Mouse (Mus musculus) olfactory bulb, adult 2 months (tissue): ENCODE measurements around the gene Scn3b. TPM values are rescaled to one million over a fixed set of nuclear protein-coding genes. Genes with fewer than 3 reads are reported as not detected.
A peak's percentile ranks its signal among the peaks of the same experiment; 100 is the strongest.

Source experiments
- H3K27ac ChIP-seq: fragments of 200-500 bp; 2 replicates; pipeline ENCODE4 v1.5.1; 2012; ENCODE audit warnings: low read depth, low read length; ENCODE audit not compliant: insufficient read depth
- H3K4me1 ChIP-seq: fragments of 200-500 bp; 2 replicates; pipeline ENCODE4 v1.6.1; 2012; ENCODE audit warnings: low read length; ENCODE audit not compliant: control insufficient read depth, insufficient read depth
- H3K4me3 ChIP-seq: fragments of 200-500 bp; 2 replicates; pipeline ENCODE4 v1.5.1; 2012; ENCODE audit warnings: mild to moderate bottlenecking, low read depth, low read length, moderate library complexity; ENCODE audit not compliant: insufficient read depth
- CTCF ChIP-seq: fragments of 200-500 bp; IDR thresholded peaks from 2 replicates; pipeline ENCODE4 v1.5.1; 2012; ENCODE audit warnings: low read depth, mild to moderate bottlenecking, low read length, moderate library complexity; ENCODE audit not compliant: insufficient read depth
- POLR2A ChIP-seq: fragments of 200-500 bp; IDR thresholded peaks from 2 replicates; pipeline ENCODE4 v1.6.1; 2012; ENCODE audit warnings: mild to moderate bottlenecking, low read depth, low read length, moderate library complexity; ENCODE audit not compliant: insufficient read depth
- WGBS: fragments of 180-500 bp; shearing (Covaris S2); methylation state at CpG from one replicate; pipeline ENCODE4 v1.1.7; 2018; 5-methylcytosine and 5-hydroxymethylcytosine counted together
- polyA plus RNA-seq: library from polyadenylated mRNA; stranded (reverse); fragments of >200 nt; gene quantifications from 2 replicates; pipeline ENCODE4 v1.2.4, GENCODE M21; 2012; ENCODE audit warnings: low replicate concordance; ENCODE audit not compliant: missing spikeins, insufficient read depth, insufficient read length

Gene Scn3b
- polyA plus RNA-seq, 1 experiment, result not detected

DNA sequence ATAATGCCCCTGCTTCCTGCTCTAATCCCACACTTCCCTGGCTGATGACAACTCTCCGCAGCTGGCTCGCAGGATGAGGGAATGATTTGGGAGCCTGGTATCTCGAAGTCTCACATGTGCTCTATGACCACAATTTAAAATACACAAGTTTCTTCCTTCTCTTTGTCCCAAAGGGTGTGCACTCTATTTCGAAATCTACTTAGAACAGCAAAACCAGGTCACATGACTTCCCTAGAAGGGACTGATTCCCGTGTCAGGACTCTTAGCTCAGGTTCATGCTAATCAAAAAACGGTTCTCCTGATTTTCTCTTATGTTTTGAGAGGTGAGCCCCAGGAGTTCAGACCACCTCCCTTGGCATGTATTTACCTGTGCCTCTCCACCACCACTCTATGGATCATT is 5.1 kb upstream of the Scn3b start:
- no peak for TF ChIP-seq POLR2A
- TF ChIP-seq CTCF, result no peak
- H3K4me3 ChIP-seq, result no peak overlapping the region
- 78% methylated on average over 6 of the region's 6 CpGs for WGBS
- H3K4me1 ChIP-seq, result 0 out of 2 replicates have a peak, but pooled peaks cover 7% of the 10 kb centered on the region
- H3K27ac ChIP-seq, result no peak overlapping the region

DNA sequence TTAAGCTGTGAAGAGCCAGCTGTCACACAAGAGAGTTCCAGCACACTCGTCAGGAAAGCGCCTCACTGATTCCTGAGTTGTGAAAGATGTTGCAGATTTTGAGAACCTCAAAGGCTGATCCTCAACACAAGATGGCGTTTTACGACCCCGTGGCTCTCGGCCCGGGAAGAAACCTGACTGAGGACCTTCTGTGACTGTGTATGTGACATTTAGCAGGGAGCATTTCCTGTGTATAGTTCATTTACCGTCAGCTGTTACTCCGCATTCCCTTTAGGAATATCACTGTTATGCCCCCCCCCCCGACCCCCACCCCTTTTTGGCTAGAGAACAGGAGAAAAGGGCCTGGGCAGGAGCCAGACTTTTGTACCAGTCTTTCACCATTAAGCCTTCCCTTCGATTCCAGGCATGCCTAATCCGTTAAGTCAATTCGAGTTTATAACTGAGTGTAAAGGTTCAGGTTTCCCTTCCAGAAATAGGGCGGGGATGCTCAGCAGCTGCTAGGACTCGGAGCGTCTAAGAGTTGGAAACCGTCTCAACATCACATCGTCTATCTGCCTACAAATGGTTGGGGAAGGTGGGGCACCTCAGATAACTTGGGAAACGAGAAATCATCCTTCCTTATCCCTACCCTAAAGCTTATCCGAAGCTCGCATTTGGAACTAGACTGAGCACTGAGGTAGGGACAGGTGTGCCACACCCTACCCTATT is 823 bp upstream of the Scn3b start:
- Histone ChIP-seq H3K27ac (peak overlapping the region; percentile 79), H3K4me3 (peak overlapping the region; percentile 83), H3K4me1 (peaks cover 19% of the 10 kb centered on the region)
- TF ChIP-seq CTCF (no peak), POLR2A (no peak)
- WGBS, result 7% methylated on average over 21 of the region's 21 CpGs

DNA sequence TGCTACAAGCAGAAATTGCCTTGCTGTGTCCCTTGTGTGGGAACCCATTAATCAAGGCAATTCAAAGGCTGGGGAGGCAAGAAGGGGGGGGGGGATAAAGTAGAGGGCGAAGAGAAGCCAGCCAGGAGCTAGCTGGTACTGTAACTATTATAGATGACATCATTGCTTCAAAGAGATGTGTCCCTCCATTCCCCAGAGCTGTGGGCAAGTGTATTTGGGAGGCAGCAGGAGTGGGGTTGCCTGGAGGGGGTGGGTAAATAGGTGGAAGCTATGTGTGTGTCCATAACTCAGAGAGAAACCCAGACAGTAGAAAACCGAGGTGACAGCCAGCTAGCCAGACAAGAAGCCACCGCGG is 292 bp upstream of the Scn3b start:
- 0% methylated on average over 4 of the region's 4 CpGs for WGBS
- peaks cover 19% of the 10 kb centered on the region for H3K4me1 ChIP-seq
- TF ChIP-seq CTCF, result no peak
- TF ChIP-seq POLR2A, result no peak
- peak overlapping the region; percentile 79 for H3K27ac ChIP-seq
- H3K4me3 ChIP-seq, result peak overlapping the region; percentile 83

DNA sequence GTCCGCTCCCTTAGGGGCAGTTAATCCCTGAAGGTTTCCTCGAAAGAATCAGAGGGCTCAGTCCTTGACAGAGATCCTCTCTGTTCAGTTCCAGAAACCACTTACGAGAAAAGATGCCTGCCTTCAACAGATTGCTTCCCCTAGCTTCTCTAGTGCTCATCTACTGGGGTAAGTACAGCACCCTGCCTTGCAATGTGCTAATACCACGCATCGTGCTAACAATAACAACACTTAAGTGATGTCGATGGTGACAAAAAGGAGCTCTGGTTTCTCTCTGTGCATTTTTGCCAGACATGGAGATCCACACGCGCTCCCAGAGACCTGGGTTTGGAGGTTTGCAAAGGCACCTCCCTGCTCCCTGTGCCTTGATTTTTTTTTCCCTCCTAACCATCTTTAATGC is 863 bp downstream of the Scn3b start:
- Histone ChIP-seq H3K27ac (peak overlapping the region; percentile 97), H3K4me3 (peak overlapping the region; percentile 83), H3K4me1 (peaks cover 19% of the 10 kb centered on the region)
- TF ChIP-seq CTCF (no peak), POLR2A (no peak)
- WGBS, result 6% methylated on average over 8 of the region's 8 CpGs

DNA sequence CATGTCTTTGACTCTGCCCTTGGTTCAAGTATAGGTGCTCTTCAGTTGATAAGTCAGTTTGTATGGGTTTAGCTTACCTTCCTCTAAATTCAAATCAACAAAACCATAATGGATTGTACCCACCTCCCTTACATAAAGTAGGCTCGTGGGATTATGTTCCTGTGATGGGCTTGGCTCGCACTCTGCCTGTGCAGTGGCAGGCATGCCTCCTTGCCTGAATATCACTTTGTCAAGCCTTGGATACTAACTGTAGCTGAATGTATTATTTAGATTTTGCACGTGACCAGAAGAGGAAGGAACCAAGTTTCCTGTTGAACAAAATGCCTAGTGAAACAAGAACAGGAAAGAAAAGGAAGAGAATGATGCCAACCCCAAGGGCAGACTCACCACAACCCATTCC is 2.1 kb downstream of the Scn3b start:
- WGBS, result 17% methylated on average over 3 of the region's 3 CpGs
- peak overlapping the region; percentile 43; the same call in 1 of the 2 replicates for H3K27ac ChIP-seq
- no peak for TF ChIP-seq CTCF
- no peak for TF ChIP-seq POLR2A
- H3K4me3 ChIP-seq, result peak overlapping the region; percentile 33
- H3K4me1 ChIP-seq, result peaks cover 19% of the 10 kb centered on the region

DNA sequence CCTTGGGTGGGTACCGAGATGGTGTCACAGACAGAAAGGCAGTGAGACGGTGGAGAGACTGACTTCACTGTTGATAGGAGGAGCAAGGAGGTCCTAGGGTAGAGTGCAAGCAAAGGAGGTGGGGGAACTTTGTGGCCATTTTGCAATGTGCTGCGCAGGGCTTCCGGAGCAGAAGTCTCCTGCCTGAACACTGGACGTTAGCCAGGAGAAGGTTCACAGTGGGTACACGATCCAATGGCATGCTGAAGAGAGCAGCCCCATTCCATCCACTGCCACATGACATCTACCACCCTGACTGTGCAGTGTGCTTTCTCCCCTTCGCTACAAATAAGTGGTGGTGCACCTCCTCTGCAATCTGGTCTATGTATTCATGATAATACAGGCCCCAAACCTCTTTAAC is 3.8 kb downstream of the Scn3b start:
- H3K4me1 ChIP-seq, result peaks cover 20% of the 10 kb centered on the region
- peak overlapping the region; percentile 26 for H3K4me3 ChIP-seq
- WGBS, result 51% methylated on average over 7 of the region's 7 CpGs
- TF ChIP-seq POLR2A (no peak), CTCF (no peak)
- H3K27ac ChIP-seq, result 0 out of 2 replicates have a peak overlapping the region, but pooled peaks have one; percentile 2

DNA sequence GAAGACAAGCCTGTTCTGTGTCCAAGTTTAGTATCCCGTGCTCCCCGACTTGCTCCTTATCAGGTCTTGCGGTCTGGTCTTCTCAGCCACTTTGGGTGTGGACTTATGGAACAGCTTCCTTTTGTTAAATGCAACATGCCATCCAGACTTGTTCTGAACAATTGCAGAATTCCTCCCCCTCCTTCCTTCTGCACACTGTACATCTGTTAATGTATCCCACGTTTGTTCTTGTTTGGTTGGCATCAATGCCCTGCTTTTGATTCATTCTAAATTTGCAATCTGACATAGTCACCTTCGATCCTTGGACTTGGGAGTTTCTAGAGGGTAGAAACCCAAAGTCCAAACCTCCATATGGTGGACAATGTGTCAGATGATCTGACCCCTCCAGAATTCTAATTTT is 6.9 kb downstream of the Scn3b start:
- Histone ChIP-seq H3K27ac (no peak overlapping the region), H3K4me1 (peaks cover 12% of the 10 kb centered on the region), H3K4me3 (no peak overlapping the region)
- TF ChIP-seq CTCF (no peak), POLR2A (no peak)
- 72% methylated on average over 5 of the region's 5 CpGs for WGBS

DNA sequence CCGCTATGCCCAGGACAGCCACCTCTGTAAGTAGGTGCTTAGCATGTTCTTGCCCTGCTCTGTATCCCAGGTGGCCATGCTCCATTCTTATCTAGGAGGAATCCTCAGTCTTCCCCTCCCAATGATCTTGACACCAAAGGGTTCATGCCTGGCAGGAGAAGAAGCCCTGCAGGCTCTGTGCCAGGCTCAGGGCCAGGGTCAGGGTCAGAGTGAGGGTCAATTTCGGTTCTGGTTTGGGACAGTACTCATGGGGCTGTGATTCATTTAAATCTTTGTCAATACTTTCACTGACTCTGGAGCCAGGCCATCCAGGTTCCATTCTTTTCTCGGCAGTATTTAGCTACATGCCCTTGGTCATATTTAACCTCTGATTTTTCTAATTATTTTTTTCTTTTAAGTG is 8.7 kb downstream of the Scn3b start:
- TF ChIP-seq CTCF (no peak), POLR2A (no peak)
- Histone ChIP-seq H3K4me1 (peaks cover 8% of the 10 kb centered on the region), H3K27ac (no peak overlapping the region), H3K4me3 (no peak overlapping the region)
- WGBS, result 78% methylated on average over 3 of the region's 3 CpGs

DNA sequence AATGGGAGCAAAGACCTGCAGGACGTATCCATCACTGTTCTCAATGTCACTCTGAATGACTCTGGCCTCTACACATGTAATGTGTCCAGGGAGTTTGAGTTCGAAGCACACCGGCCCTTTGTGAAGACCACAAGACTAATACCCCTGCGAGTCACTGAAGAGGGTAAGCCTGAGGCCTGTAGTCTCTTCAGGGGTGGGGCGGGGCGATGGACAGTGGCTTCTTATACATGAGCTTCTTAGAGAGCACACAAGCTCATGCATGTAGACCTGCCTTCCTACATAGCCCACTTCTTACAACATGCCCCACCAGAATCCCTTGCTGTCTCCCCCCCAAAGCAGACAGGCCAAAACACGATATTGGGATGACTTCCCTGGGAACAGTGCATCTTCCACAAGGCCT is 10.4 kb downstream of the Scn3b start:
- Histone ChIP-seq H3K4me3 (no peak overlapping the region), H3K27ac (no peak overlapping the region), H3K4me1 (peaks cover 5% of the 10 kb centered on the region; the same call in 1 of the 2 replicates)
- WGBS, result 93% methylated on average over 7 of the region's 7 CpGs
- TF ChIP-seq CTCF (0 out of 2 replicates have a peak, but pooled peaks have one; percentile 2), POLR2A (no peak)

DNA sequence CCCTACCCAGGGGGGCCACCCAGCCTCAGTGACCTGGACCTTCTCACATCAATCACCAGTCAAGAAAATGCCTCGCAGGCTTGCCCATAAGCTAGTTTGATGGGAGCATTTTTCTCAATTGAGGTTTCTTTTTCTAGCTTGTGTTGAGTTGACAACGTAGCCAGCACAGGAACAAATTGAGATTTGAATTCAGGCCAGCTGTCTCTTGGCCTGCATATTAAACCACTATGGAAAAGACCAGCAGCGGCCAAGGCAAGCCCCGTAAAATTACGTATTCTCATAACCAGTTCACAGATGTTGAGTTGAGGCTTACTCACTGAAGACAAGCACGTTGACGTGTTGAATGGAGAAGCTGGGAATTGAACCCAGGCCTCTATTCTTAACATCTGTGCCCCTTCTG is 14.0 kb downstream of the Scn3b start:
- TF ChIP-seq CTCF, result no peak
- no peak for TF ChIP-seq POLR2A
- Histone ChIP-seq H3K27ac (no peak overlapping the region), H3K4me1 (0 out of 2 replicates have a peak, but pooled peaks cover 2% of the 10 kb centered on the region), H3K4me3 (no peak overlapping the region)
- 51% methylated on average over 7 of the region's 7 CpGs for WGBS
